Mouse (Mus musculus) limb, embryonic 14.5 days (tissue): ENCODE measurements around the gene Cacna1a. TPM values are rescaled to one million over a fixed set of nuclear protein-coding genes. Genes with fewer than 3 reads are reported as not detected.
A peak's percentile ranks its signal among the peaks of the same experiment; 100 is the strongest.
"Not testable (repeated sequence)": the region's sequence is repeated elsewhere in the genome, so short reads cannot be mapped to it uniquely, and the experiment has no call there.

Experiments
- ATAC-seq: fragments of 200-750 bp; cut with Nextera tagmentation; 2 replicates; pipeline ENCODE4 v1.8.0; 2017; ENCODE audit warnings: low read depth, moderate number of reproducible peaks, moderate TSS enrichment; ENCODE audit not compliant: low FRiP score
- DNase-seq: peaks from one replicate; pipeline ENCODE4 v3.0.0-alpha.2; 2015; ENCODE audit warnings: low spot score
- H3K27ac ChIP-seq: fragments of 300-500 bp; sonication (generic); replicated peaks from 2 replicates; pipeline ENCODE4 v1.5.1; 2014; ENCODE audit warnings: low read depth, mild to moderate bottlenecking, low read length, moderate library complexity, mixed read lengths
- H3K27me3 ChIP-seq: fragments of 300-500 bp; sonication (generic); 2 replicates; pipeline ENCODE4 v1.6.1; 2014; ENCODE audit warnings: low read length, mixed read lengths; ENCODE audit not compliant: control insufficient read depth, insufficient read depth
- H3K36me3 ChIP-seq: fragments of 300-500 bp; sonication (generic); 2 replicates; pipeline ENCODE4 v1.6.1; 2014; ENCODE audit warnings: mild to moderate bottlenecking, low read length, moderate library complexity, mixed read lengths; ENCODE audit not compliant: control insufficient read depth, insufficient read depth
- H3K4me1 ChIP-seq: fragments of 300-500 bp; sonication (generic); 2 replicates; pipeline ENCODE4 v1.6.1; 2014; ENCODE audit warnings: antibody characterized with exemption, low read length, mixed read lengths; ENCODE audit not compliant: control insufficient read depth, insufficient read depth
- H3K4me2 ChIP-seq: fragments of 300-500 bp; sonication (generic); replicated peaks from 2 replicates; pipeline ENCODE4 v1.6.1; 2014; ENCODE audit warnings: low read depth, mild to moderate bottlenecking, low read length, moderate library complexity; ENCODE audit not compliant: severe bottlenecking
- H3K4me3 ChIP-seq: fragments of 300-500 bp; sonication (generic); replicated peaks from 2 replicates; pipeline ENCODE4 v1.5.1; 2014; ENCODE audit warnings: low read length
- H3K9ac ChIP-seq: fragments of 300-500 bp; sonication (generic); 2 replicates; pipeline ENCODE4 v1.6.1; 2014; ENCODE audit warnings: mild to moderate bottlenecking, low read depth, low read length, moderate library complexity; ENCODE audit not compliant: severe bottlenecking
- H3K9me3 ChIP-seq: fragments of 300-500 bp; sonication (generic); 2 replicates; pipeline ENCODE4 v1.6.1; 2016; ENCODE audit warnings: low read length; ENCODE audit not compliant: control insufficient read depth
- POLR2A ChIP-seq: fragments of 200-500 bp; IDR thresholded peaks from 2 replicates; pipeline ENCODE4 v1.8.0; 2012; ENCODE audit warnings: inconsistent platforms, mild to moderate bottlenecking, moderate library complexity, borderline replicate concordance; ENCODE audit not compliant: insufficient read depth, insufficient read length; ENCODE audit errors: extremely low read depth
- WGBS: fragments of 180-500 bp; shearing (Covaris S2); extraction: QIAGEN DNeasy Blood & Tissue Kit; methylation state at CpG from one replicate; pipeline ENCODE4 v1.1.7; 2014; 5-methylcytosine and 5-hydroxymethylcytosine counted together
- polyA plus RNA-seq, 2 experiments: library from polyadenylated mRNA; depleted of rRNA in 1 of 2; stranded (reverse) in 1 of 2; unstranded in 1 of 2; fragments of >200 nt; fragmentation: Nextera tagmentation in 1 of 2; extraction: Ambion mirVana in 1 of 2; gene quantifications; 2 replicates each; pipeline versions ENCODE4 v1.2.1 to v1.2.3; 2012 to 2014

The Cacna1a gene
- polyA plus RNA-seq, 2 experiments = 6.8 to 24.3 TPM

GRCm38 (mm10) chr8:84614512-84615223, 226.4 kb downstream of the Cacna1a start:
- H3K4me3 ChIP-seq = no peak overlapping the region
- no peaks in the 10 kb centered on the region for H3K9me3 ChIP-seq
- no peaks in the 10 kb centered on the region for H3K36me3 ChIP-seq
- WGBS = 33% methylated on average over 16 of the region's 16 CpGs
- TF ChIP-seq POLR2A = no peak
- H3K27ac ChIP-seq = no peak overlapping the region
- H3K9ac ChIP-seq = no peak overlapping the region
- peak; percentile 29 for DNase-seq
- no peak for ATAC-seq
- H3K4me2 ChIP-seq = peak overlapping the region; percentile 36; the same call in 1 of the 2 replicates
- peaks cover 6% of the 10 kb centered on the region; the same call in 1 of the 2 replicates for H3K4me1 ChIP-seq
- H3K27me3 ChIP-seq = no peaks in the 10 kb centered on the region

GRCm38 (mm10) chr8:84615666-84616485, 227.6 kb downstream of the Cacna1a start:
- peak overlapping the region; percentile 63; the same call in 1 of the 2 replicates for H3K27ac ChIP-seq
- H3K9ac ChIP-seq = peak overlapping the region; percentile 16; the same call in 1 of the 2 replicates
- DNase-seq (no peak), ATAC-seq (no peak)
- peak overlapping the region; percentile 36 for H3K4me2 ChIP-seq
- no peaks in the 10 kb centered on the region for H3K36me3 ChIP-seq
- no peak for TF ChIP-seq POLR2A
- 29% methylated on average over 22 of the region's 22 CpGs for WGBS
- H3K9me3 ChIP-seq = no peaks in the 10 kb centered on the region
- no peaks in the 10 kb centered on the region for H3K27me3 ChIP-seq
- H3K4me3 ChIP-seq = peak overlapping the region; percentile 10
- peaks cover 6% of the 10 kb centered on the region; the same call in 1 of the 2 replicates for H3K4me1 ChIP-seq

DNA sequence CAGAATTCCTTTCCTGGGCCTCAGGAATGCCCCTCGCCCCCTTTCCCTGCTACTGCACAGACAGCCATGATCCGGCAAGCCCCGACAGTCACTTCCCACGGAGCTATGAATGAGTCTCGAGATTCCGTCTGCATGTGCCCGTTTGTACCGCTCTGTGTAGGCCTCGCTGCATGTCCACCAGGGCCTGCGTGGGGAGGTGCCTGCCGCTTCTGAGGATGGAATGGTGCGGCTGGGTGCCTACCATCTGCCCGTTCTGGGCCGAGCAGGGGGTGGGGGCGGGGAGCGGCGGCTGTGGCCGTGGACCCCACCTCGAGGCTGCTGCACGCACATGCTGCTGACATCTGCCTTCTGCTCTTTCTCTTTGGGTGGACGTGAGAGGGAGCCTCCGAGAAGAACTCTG, 228.8 kb downstream of the Cacna1a start:
- Histone ChIP-seq H3K27me3 (no peaks in the 10 kb centered on the region), H3K27ac (peak overlapping the region; percentile 63), H3K36me3 (no peaks in the 10 kb centered on the region), H3K4me2 (no peak overlapping the region; the same call in 1 of the 2 replicates), H3K4me3 (no peak overlapping the region), H3K9me3 (no peaks in the 10 kb centered on the region), H3K4me1 (peaks cover 6% of the 10 kb centered on the region; the same call in 1 of the 2 replicates), H3K9ac (no peak overlapping the region)
- DNase-seq = no peak
- no peak for TF ChIP-seq POLR2A
- ATAC-seq = 0 out of 2 replicates have a peak, but pooled peaks have one; percentile 16
- WGBS = 42% methylated on average over 22 of the region's 22 CpGs

DNA sequence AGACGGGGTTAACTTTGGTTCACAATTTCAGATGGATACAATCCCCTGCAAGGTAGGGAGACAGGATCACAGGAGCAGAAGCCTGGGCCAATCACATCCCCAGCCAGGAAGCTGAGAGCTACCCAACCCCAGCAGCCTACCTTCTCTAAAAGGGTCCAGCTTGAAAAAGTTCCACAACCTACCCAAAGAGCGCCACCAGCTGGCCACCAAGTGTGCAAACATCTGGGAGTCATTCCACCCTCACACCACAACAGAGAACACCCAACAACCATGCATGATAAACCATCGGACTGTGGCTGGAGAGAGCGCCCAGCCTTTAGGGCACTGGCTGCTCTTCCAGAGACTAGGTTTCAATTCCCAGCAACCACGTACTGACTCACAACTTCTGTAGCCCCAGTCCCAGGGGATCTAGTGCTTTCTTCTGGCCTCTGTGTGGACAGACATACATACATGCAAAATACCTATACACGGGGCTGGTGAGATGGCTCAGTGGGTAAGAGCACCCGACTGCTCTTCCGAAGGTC, 232.9 kb downstream of the Cacna1a start:
- Histone ChIP-seq H3K9me3 (no peaks in the 10 kb centered on the region), H3K27me3 (no peaks in the 10 kb centered on the region)
- DNase-seq = no peak

DNA sequence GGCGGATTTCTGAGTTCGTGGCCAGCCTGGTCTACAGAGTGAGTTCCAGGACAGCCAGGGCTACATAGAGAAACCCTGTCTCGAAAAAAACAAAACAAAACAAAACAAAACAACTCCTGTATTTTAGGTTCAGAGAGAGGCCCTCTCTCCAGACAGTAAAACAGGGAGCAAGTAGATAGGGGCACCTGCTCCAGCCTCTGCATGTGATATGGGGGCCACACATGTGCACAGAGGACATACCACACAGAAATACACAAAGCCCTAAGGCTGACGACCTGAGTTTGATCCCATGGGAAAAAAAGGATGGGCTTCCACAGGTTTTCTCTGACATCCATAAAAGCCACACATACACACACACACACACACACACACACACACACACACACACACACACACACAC, 235.2 kb downstream of the Cacna1a start:
- not testable (repeated sequence) for H3K4me3 ChIP-seq, H3K36me3 ChIP-seq, ATAC-seq, H3K9ac ChIP-seq, H3K9me3 ChIP-seq, DNase-seq, H3K27ac ChIP-seq, H3K27me3 ChIP-seq, H3K4me2 ChIP-seq, H3K4me1 ChIP-seq
- 73% methylated on average over 4 of the region's 4 CpGs for WGBS

More for the DNA sequence above, 232.9 kb downstream of the Cacna1a start:
- ATAC-seq = no peak
- no peak overlapping the region for H3K9ac ChIP-seq
- TF ChIP-seq POLR2A = no peak
- no peak overlapping the region for H3K27ac ChIP-seq
- H3K4me3 ChIP-seq = no peak overlapping the region
- 68% methylated on average over 8 of the region's 8 CpGs for WGBS
- peaks cover 1% of the 10 kb centered on the region; the same call in 1 of the 2 replicates for H3K4me1 ChIP-seq
- H3K4me2 ChIP-seq = no peak overlapping the region
- H3K36me3 ChIP-seq = no peaks in the 10 kb centered on the region
